Mouse (Mus musculus) heart, adult 8-10 months (tissue): ENCODE data around the gene Gm49383. TPM values are rescaled to one million over a fixed set of nuclear protein-coding genes. Genes with fewer than 3 reads are reported as not detected.

ENCODE experiments used
- DNase-seq: peaks from one replicate; pipeline ENCODE4 v3.0.0; 2022; ENCODE audit warnings: low spot score
- total RNA-seq, 4 experiments: library from RNA; stranded (reverse); gene quantifications; 2 replicates each; pipeline ENCODE4 v1.2.4; 2022

Gm49383 gene
- total RNA-seq, 4 experiments from 2014 or later = 2.6 to 4.0 (median 3.3) TPM

- DNase-seq = no peak
These were observed 7.3 kb upstream of the Gm49383 start, which contains the start of gene Gm49384 for GRCm38 (mm10) chr12:69204052-69204833. TSS of gene Gm49384 (minus strand) at chr12:69204267.

DNA sequence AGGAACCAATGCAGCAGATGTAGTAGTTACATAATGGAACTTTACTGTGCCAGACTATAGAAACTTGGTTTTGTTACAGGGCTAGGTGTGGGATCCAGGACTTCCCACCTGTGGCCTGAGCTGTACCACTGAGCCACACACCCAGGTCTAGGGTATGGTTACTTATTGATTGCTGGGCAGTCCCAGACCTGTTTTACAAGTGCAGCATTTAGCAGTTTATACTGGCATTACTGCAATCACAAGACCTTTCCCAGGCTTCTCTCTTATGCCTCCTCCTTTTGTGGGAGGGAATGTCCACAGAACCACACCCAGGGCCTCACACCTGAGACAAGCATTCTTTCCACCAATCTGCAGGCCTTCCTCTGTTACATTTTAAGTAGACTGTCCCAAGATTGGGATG, 2.1 kb upstream of the Gm49383 start:
- DNase-seq = no peak

GRCm38 (mm10) chr12:69198164-69198535, 1.2 kb upstream of the Gm49383 start, which contains the start of gene Dnaaf2:
TSS of gene Dnaaf2 (minus strand) at chr12:69198429.
- peak; percentile 41 for DNase-seq

- DNase-seq = peak; percentile 50
These were observed 667 bp upstream of the Gm49383 start for GRCm38 (mm10) chr12:69197378-69198163.

DNA sequence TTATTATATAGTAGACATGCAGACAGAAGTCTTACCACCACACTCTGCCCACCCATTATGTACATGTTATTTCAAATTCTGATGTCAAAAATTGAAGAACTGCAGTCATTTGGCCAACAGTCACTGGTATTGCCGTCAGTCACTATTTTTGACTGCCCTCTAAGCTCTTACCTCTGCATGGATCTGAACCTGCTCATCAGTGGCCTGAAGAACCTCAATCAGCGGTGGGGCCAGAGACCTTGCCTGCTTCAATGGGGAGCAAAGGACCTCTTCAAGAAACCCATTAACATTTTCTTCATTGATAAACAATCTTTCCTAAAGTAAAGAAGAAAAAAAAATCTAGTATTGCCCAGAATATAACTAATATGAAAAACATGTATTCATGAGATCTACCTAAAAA, 4.3 kb downstream of the Gm49383 start:
- no peak for DNase-seq

- no peak for DNase-seq
These were observed 5.5 kb downstream of the Gm49383 start for GRCm38 (mm10) chr12:69191396-69191795.

- DNase-seq = no peak
These were observed 6.4 kb downstream of the Gm49383 start for GRCm38 (mm10) chr12:69190522-69190921.

DNA sequence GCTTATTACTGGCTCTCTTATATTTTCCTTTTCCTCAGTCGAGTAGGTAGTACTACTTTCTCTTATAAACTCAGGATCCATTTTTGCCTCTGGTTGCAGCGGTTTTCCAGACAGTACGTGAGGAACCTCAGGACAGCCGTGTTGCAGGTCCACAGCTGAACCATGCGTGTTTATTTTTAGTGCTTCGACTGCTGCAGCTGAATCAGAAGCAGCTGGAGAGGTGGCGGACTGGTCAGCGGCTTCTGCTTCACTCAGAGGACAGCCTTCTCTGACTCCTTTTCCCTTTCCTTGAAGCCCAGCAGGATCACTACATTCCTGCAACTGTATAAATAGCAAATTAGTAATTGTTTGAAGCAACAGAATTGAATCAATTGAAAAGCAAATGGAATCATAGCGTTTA, 6.8 kb downstream of the Gm49383 start:
- DNase-seq = no peak

- no peak for DNase-seq
These were observed 10.0 kb downstream of the Gm49383 start for GRCm38 (mm10) chr12:69186811-69187471.

GRCm38 (mm10) chr12:69185371-69185770, 11.5 kb downstream of the Gm49383 start:
- DNase-seq = no peak

- DNase-seq = peak; percentile 50
These were observed 12.3 kb downstream of the Gm49383 start for GRCm38 (mm10) chr12:69184342-69185295.

- DNase-seq = peak; percentile 97
These were observed 13.2 kb downstream of the Gm49383 start, which contains the start of the genes Rpl36al and Mgat2 for GRCm38 (mm10) chr12:69183583-69184308. TSS of gene Rpl36al (minus strand) at chr12:69184083. TSS of gene Mgat2 (plus strand) at chr12:69184157.

DNA sequence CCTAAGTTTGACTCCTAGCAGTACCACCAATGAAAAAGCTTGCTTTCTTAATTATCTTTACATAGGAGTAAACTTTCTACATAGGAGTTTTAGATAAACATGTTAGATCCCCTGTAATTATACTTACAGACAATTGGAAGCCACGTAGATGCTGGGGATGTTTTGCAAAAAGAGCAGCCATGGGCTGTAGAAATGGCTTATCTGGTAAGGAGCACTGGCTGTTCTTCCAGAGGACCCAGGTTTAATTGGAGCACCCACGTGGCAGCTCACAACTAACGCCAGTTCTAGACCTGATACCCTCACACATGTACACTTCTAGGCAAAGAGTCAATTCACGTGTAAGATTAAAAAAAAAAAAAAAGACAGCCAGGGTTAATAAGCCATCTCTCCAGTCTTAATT, 15.1 kb downstream of the Gm49383 start:
- no peak for DNase-seq

DNA sequence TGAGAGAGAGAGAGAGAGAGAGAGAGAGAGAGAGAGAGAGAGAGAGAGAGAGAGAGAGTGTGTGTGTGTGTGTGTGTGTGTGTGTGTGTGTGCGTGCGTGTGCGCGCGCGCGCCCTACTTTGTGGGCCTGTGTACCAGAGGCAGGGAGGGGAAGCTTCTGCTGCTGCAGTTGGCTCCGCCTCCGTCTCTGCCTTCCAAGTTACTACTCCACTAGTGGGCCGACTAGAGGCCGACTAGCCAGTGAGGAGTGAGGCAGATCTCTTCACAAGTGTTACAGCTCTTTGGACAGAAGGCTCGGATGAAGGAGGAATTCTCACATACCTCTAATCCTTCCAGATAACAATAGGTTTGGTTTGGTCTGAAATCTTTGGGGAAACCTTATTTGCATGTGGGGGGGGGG, 17.5 kb downstream of the Gm49383 start:
- DNase-seq = no peak

DNA sequence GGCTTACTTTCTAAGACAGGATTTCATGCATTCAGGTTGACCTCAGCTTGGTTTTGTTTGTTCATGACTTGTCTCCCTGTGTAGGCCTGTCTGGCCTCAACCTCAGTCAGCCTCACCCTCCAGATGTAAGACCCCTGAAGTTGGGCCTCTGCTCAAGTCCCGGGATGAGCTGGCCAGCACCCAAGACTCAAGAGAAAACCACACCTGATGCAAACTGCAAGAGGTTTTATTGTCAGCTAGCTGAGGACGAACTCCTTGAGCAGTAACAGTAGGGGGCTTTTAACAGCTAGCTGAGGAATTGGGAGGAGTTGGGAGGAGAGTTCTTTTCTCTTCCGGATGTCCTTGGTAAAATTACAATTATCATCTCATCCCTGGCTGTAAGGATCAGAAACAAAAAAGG, 19.4 kb downstream of the Gm49383 start:
- DNase-seq = no peak

DNA sequence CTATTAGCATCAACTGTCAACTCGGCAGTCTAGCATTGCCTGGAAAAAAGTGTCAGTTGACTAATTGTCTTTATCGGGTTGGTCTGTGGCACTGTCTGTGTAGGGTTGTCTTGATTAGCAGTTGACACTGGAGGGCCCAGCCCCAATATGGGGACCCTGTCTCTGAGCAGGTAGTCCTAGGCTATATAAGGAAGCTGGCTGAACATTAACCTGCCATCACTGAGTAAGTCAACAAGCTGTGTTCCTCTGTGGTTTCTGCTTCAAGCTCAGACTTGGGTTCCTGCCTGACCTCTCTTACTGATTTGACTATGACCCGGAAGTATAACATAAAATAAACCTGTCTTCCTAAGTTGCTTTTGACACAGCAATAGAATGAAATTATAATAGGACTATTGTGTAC, 20.9 kb downstream of the Gm49383 start:
- no peak for DNase-seq

DNA sequence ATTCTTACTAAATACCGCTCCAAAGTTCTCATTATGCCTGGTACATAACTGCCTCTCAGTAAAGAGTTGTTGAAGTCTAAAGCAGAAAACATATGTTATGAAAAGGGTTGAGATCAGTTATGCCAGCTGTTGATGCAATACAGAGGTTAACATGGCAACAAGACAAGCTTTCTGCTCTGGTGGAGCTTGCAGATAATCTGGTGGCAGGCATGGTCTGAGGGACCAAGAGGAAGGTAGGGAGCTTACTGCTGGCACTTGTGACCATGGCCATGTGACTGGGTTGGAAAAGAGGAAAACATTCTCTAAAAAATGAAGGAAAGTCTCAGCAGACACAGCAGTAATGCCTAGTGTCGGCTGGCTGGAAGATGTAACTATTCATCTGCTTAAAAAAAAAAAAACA, 25.6 kb downstream of the Gm49383 start:
- no peak for DNase-seq

GRCm38 (mm10) chr12:69168461-69169106, 28.3 kb downstream of the Gm49383 start, which contains the start of gene Lrr1:
TSS of gene Lrr1 (plus strand) at chr12:69168814.
- DNase-seq = peak; percentile 78

GRCm38 (mm10) chr12:69167656-69168460, 29.0 kb downstream of the Gm49383 start:
- DNase-seq = no peak
